Mouse (Mus musculus) cerebellum, adult 11 months (tissue): ENCODE measurements at regions not wholly inside any gene's neighbourhood (a gene's known extent, or its start where the extent isn't known, plus 50 kb on each side); places are given as distances from the start of the nearest gene placed in this dataset.

ENCODE experiments used
- DNase-seq: peaks from one replicate; pipeline ENCODE4 v3.0.0; 2022

GRCm38 (mm10) chr10:119014731-119015130, 144.7 kb upstream of the Dyrk2 start:
- no peak for DNase-seq

- no peak for DNase-seq
Observed at GRCm38 (mm10) chr10:119013758-119014157, 143.7 kb upstream of the Dyrk2 start.

- no peak for DNase-seq
Observed at GRCm38 (mm10) chr10:119011511-119011910, 141.5 kb upstream of the Dyrk2 start.

GRCm38 (mm10) chr10:119010884-119011283, 140.9 kb upstream of the Dyrk2 start:
- no peak for DNase-seq

GRCm38 (mm10) chr10:119006866-119007575, 137.0 kb upstream of the Dyrk2 start:
- peak; percentile 66 for DNase-seq

GRCm38 (mm10) chr10:119005491-119005890, 135.5 kb upstream of the Dyrk2 start:
- no peak for DNase-seq

- no peak for DNase-seq
Observed at GRCm38 (mm10) chr10:119004426-119004825, 134.4 kb upstream of the Dyrk2 start.

GRCm38 (mm10) chr10:119003839-119004238, 133.8 kb upstream of the Dyrk2 start:
- DNase-seq = no peak

- no peak for DNase-seq
Observed at GRCm38 (mm10) chr10:119003042-119003441, 133.0 kb upstream of the Dyrk2 start.

GRCm38 (mm10) chr10:119001895-119002294, 131.9 kb upstream of the Dyrk2 start:
- no peak for DNase-seq

- DNase-seq = no peak
Observed at GRCm38 (mm10) chr10:119001000-119001780, 131.2 kb upstream of the Dyrk2 start.

GRCm38 (mm10) chr10:118998966-118999365, 129.0 kb upstream of the Dyrk2 start:
- DNase-seq = no peak

- no peak for DNase-seq
Observed at GRCm38 (mm10) chr10:118997034-118997433, 127.0 kb upstream of the Dyrk2 start.

- no peak for DNase-seq
Observed at GRCm38 (mm10) chr10:118993819-118994574, 124.0 kb upstream of the Dyrk2 start.

- DNase-seq = no peak
Observed at GRCm38 (mm10) chr10:118991213-118991612, 121.2 kb upstream of the Dyrk2 start.

- DNase-seq = no peak
Observed at GRCm38 (mm10) chr10:118990500-118990899, 120.5 kb upstream of the Dyrk2 start.

- no peak for DNase-seq
Observed at GRCm38 (mm10) chr10:118989812-118990211, 119.8 kb upstream of the Dyrk2 start.

GRCm38 (mm10) chr10:118988249-118988648, 118.2 kb upstream of the Dyrk2 start:
- no peak for DNase-seq

GRCm38 (mm10) chr10:118984580-118984979, 114.6 kb upstream of the Dyrk2 start:
- no peak for DNase-seq

GRCm38 (mm10) chr10:118981446-118981845, 111.4 kb upstream of the Dyrk2 start:
- DNase-seq = no peak

- DNase-seq = no peak
Observed at GRCm38 (mm10) chr10:118979339-118979738, 109.3 kb upstream of the Dyrk2 start.

GRCm38 (mm10) chr10:118978181-118978743, 108.3 kb upstream of the Dyrk2 start:
- DNase-seq = no peak

- no peak for DNase-seq
Observed at GRCm38 (mm10) chr10:118976447-118976846, 106.4 kb upstream of the Dyrk2 start.
